Mouse (Mus musculus): Measurements from ENCODE around the gene Olfr381. TPM values are rescaled to one million over a fixed set of nuclear protein-coding genes. Genes with fewer than 3 reads are reported as not detected.

Gene Olfr381
- not detected in 2 replicates for polyA plus RNA-seq (2012)

GRCm38 (mm10) chr11:73491503-73491902 lies at the start of gene Olfr381:
Gene Olfr381 (minus strand): TSS chr11:73491603.
- TF ChIP-seq GATA1 (IDR thresholded peaks at IDR 0.05; ENCODE audit: low read length) = no peak

DNA sequence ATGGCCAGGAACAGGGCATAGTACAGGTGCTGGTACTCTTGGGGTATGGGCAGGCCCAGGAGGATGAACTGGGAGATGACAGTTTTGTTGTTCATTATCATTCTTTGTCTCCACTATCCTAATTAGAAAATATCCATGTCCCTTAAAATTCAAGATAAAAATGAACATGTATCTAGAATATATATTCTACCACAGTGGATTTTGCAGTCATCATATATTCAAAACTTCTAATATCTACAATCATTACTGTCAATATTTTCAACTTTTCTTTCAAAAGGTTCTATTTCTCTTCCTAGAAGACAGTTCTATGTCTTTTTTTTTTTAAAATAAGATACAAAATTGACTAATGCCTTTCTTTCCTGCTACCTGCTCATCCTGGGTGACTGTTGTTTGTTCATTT lies 25.7 kb upstream of the Olfr381 start, which contains the start of gene Olfr382:
TSS of gene Olfr382 (minus strand) at position 101 of the 400 bp plus-strand sequence.
- TF ChIP-seq GATA1 (IDR thresholded peaks at IDR 0.05; ENCODE audit: low read length) = no peak

DNA sequence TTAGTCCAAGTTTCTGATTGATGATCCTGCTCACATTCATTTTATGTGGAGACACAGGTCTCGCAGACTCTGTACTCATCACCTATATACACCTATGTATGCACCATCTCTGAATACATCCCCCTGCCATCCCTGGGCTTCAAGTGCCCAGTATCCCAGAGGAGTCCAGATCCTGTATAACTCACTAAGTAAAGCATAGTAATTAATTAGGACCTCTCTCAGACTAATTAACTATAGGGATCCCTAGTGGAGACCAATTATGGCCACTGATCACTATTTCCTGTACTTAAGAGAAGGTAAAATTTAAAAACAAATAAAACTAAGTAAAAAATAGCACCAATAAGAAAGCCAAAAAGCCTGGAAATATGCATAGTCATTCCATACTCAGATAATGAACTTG lies 34.0 kb downstream of the Olfr381 start, which contains the start of gene Olfr380:
TSS of gene Olfr380 (minus strand) at position 101 of the 400 bp plus-strand sequence.
- TF ChIP-seq GATA1 (IDR thresholded peaks at IDR 0.05; ENCODE audit: low read length) = no peak

Other genes starting within 250 kb of the Olfr381 start
- gene Trpv3, start 224.2 kb downstream of the Olfr381 start, polyA plus RNA-seq (2012) = not detected in 2 replicates
- gene Aspa, start 162.0 kb downstream of the Olfr381 start, polyA plus RNA-seq (2012) = not detected in 2 replicates
- gene Gm49340, start 161.9 kb downstream of the Olfr381 start, polyA plus RNA-seq (2012) = not detected in 2 replicates
- gene Spata22, start 161.9 kb downstream of the Olfr381 start, polyA plus RNA-seq (2012) = not detected in 2 replicates
- gene Olfr20, start 140.8 kb downstream of the Olfr381 start, polyA plus RNA-seq (2012) = not detected in 2 replicates
- gene Olfr376, start 120.4 kb downstream of the Olfr381 start, polyA plus RNA-seq (2012) = not detected in 2 replicates
- not detected in 2 replicates for gene Olfr1, start 92.0 kb downstream of the Olfr381 start, polyA plus RNA-seq (2012)
- gene Olfr378, start 63.1 kb downstream of the Olfr381 start, polyA plus RNA-seq (2012) = not detected in 2 replicates
- gene Olfr380, start 34.1 kb downstream of the Olfr381 start, polyA plus RNA-seq (2012) = not detected in 2 replicates
- gene Olfr382, start 25.6 kb upstream of the Olfr381 start, polyA plus RNA-seq (2012) = not detected in 2 replicates
- not detected in 2 replicates for gene Olfr385, start 101.4 kb upstream of the Olfr381 start, polyA plus RNA-seq (2012)
- not detected in 2 replicates for gene Olfr384, start 107.0 kb upstream of the Olfr381 start, polyA plus RNA-seq (2012)
- gene Zfp735, start 197.2 kb upstream of the Olfr381 start, polyA plus RNA-seq (2012) = not detected in 2 replicates

Measured in G1E-ER4 (cell line).